9 mouse cellular contexts compared by ENCODE assay signal in genomic region chr9:48737911-48738310, GRCm38 (mm10).
DNase-seq lines count a peak whose midpoint lies in the region; ATAC-seq and TF ChIP-seq lines count a peak whose summit lies in the region.
"Had no signal": no experiment of that assay in that cellular context is flagged by ENCODE, and none has a peak within 500 bp of the region (broad histone marks: within the 10 kb centered on the region; RNA-seq: fewer than 3 reads in every experiment).

No protein-coding gene starts in this region.

- WGBS in cerebellum, adult 2 months: 42% methylated on average over 2 of the region's 2 CpGs
- WGBS in heart, embryonic 16.5 days: 25% methylated on average over 2 of the region's 2 CpGs
- WGBS in midbrain, postnatal 0 days: 25% methylated on average over 2 of the region's 2 CpGs

- no peak overlapping the region for H3K4me3 ChIP-seq in cerebellum, adult 2 months (replicated peaks; ENCODE audit: insufficient read depth, low read depth, low read length)
- H3K4me3 ChIP-seq in layer of hippocampus, adult 2 months: no peak overlapping the region; the same call in 1 of the 2 replicates
- H3K4me3 ChIP-seq in heart, embryonic 16.5 days (ENCODE audit: low read length): no peak overlapping the region
- H3K4me3 ChIP-seq in midbrain, postnatal 0 days (ENCODE audit: low read depth, low read length): no peak overlapping the region
- H3K4me3 ChIP-seq: midbrain, embryonic 12.5 days had no signal

- peaks cover 27% of the 10 kb centered on the region for H3K4me1 ChIP-seq in cerebellum, adult 2 months (ENCODE audit: control insufficient read depth, insufficient read depth, low read length)
- H3K4me1 ChIP-seq in heart, embryonic 16.5 days (ENCODE audit: control insufficient read depth, insufficient read depth, low read length): peaks cover 59% of the 10 kb centered on the region
- peaks cover 24% of the 10 kb centered on the region for H3K4me1 ChIP-seq in midbrain, postnatal 0 days (ENCODE audit: insufficient read depth, low read length)

- no peak for DNase-seq in cerebellum, adult 2 months
- DNase-seq in cerebellum, postnatal 4 days (ENCODE audit: low spot score in 2 of 2): no peak
- DNase-seq in layer of hippocampus, adult 2 months (ENCODE audit: low spot score in 2 of 2): no peak
- no peak for DNase-seq in layer of hippocampus, postnatal 14 days (ENCODE audit: low spot score in 2 of 2)
- no peak for DNase-seq in midbrain, postnatal 0 days (ENCODE audit: low spot score)
- no peak for DNase-seq in left cerebral cortex, adult 11 months (ENCODE audit: low spot score)
- no peak for DNase-seq in ovary, adult 18-20 months (ENCODE audit: low spot score)

- no peaks in the 10 kb centered on the region for H3K36me3 ChIP-seq in heart, embryonic 16.5 days (ENCODE audit: control insufficient read depth, insufficient read depth)
- H3K36me3 ChIP-seq in midbrain, postnatal 0 days (ENCODE audit: insufficient read depth, low read length): no peaks in the 10 kb centered on the region
- H3K36me3 ChIP-seq: midbrain, embryonic 12.5 days had no signal

- peak overlapping the region; percentile 39 for H3K4me2 ChIP-seq in heart, embryonic 16.5 days (ENCODE audit: low read depth, low read length)
- peak overlapping the region; percentile 36 for H3K4me2 ChIP-seq in midbrain, postnatal 0 days (ENCODE audit: low read depth, low read length, poor library complexity, severe bottlenecking)
- H3K4me2 ChIP-seq: midbrain, embryonic 12.5 days had no signal

- H3K9ac ChIP-seq in heart, embryonic 16.5 days (ENCODE audit: low read length): peak overlapping the region; percentile 59
- H3K9ac ChIP-seq in midbrain, postnatal 0 days (replicated peaks; ENCODE audit: low read length, poor library complexity, severe bottlenecking): no peak overlapping the region
- H3K9ac ChIP-seq: midbrain, embryonic 12.5 days had no signal

- no peak for ATAC-seq in heart, embryonic 16.5 days (replicated peaks; ENCODE audit: extremely low read depth, insufficient read depth, low FRiP score)
- no peak for ATAC-seq in midbrain, postnatal 0 days (ENCODE audit: low FRiP score)

- H3K27me3 ChIP-seq in cerebellum, adult 2 months (ENCODE audit: control insufficient read depth, insufficient read depth, low read length): no peaks in the 10 kb centered on the region
- no peaks in the 10 kb centered on the region for H3K27me3 ChIP-seq in heart, embryonic 16.5 days (ENCODE audit: control insufficient read depth, insufficient read depth, low read length)
- H3K27me3 ChIP-seq in midbrain, postnatal 0 days (ENCODE audit: insufficient read depth, low read length): no peaks in the 10 kb centered on the region
- H3K27me3 ChIP-seq: midbrain, embryonic 12.5 days had no signal

- H3K9me3 ChIP-seq in heart, embryonic 16.5 days (replicated peaks; ENCODE audit: control insufficient read depth, low read length): no peaks in the 10 kb centered on the region
- H3K9me3 ChIP-seq in midbrain, postnatal 0 days (ENCODE audit: low read length): no peaks in the 10 kb centered on the region
- H3K9me3 ChIP-seq: midbrain, embryonic 12.5 days had no signal

- TF ChIP-seq POLR2A in cerebellum, adult 2 months (IDR thresholded peaks at IDR 0.05; ENCODE audit: borderline replicate concordance, insufficient read depth, low read length): no peak

- H3K27ac ChIP-seq in cerebellum, adult 2 months (ENCODE audit: insufficient read depth, low read length): peak overlapping the region; percentile 37; the same call in 1 of the 2 replicates
- peak overlapping the region; percentile 99 for H3K27ac ChIP-seq in layer of hippocampus, adult 2 months
- H3K27ac ChIP-seq in heart, embryonic 16.5 days (ENCODE audit: low read length): peak overlapping the region; percentile 89
- H3K27ac ChIP-seq in midbrain, postnatal 0 days (ENCODE audit: low read depth, low read length): no peak overlapping the region; the same call in 1 of the 2 replicates

- no peak for TF ChIP-seq CTCF in cerebellum, adult 2 months (IDR thresholded peaks at IDR 0.05; ENCODE audit: borderline replicate concordance, insufficient read depth, low read depth, low read length)
- no peak for TF ChIP-seq CTCF in layer of hippocampus, adult 2 months (conservative IDR thresholded peaks at IDR 0.05)
- no peak for TF ChIP-seq CTCF in midbrain, postnatal 0 days (IDR thresholded peaks at IDR 0.05)
